Mouse (Mus musculus): ENCODE results near the gene Ccdc77. TPM values are rescaled to one million over a fixed set of nuclear protein-coding genes. Genes with fewer than 3 reads are reported as not detected.

The Ccdc77 gene
- polyA plus RNA-seq, 1 experiment from 2014 or later = 25.7 TPM

DNA sequence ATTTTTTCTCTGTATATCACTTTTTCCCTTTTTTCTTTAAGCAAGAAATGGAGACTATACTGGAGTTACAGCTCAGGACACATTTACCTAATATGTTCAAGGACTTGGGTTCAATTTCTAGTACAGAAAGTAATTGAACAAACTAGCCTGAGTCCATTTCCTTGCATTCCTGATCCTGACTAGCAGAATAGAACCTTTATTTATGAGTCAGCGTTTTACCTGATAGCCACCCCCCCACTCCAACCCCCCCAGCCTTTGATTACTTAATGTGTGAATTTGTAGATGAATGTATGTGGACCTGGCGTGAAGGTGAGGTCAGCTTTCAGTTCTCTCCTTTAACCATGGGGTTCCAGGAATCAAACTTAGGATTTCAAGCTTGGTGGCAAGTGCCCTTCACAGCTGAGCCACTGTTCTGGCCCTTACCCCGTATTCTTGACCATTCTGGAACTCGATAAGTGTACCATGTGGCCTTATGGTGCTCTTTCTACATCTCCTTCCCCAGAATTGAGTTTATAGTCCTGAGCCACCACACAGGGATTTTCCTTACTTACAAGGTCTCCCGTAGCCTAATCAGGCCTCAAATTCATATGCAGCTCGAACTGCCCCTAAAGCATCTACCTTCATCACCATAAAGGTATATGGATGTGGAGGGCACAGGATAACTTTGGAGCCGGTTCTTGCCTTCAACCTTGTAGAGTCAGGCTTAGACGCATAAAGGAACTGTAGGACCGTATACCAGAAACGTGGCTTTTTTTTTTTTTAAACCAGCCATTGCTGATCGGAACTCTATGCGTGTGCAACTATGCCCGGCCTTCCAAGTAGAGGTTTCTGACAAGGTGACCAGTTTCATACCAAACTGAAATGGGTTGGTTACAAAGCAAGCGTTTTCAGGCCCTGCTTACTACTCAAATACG is 1.1 kb downstream of the Ccdc77 start:
- Histone ChIP-seq H3K9ac (ENCODE audit: low read depth, low read length) (peak overlapping the region; percentile 92), H3K9me3 (ENCODE audit: control insufficient read depth, low read length) (no peaks in the 10 kb centered on the region), H3K4me3 (ENCODE audit: low read length) (peak overlapping the region; percentile 99), H3K27me3 (ENCODE audit: control insufficient read depth, insufficient read depth, low read length) (no peaks in the 10 kb centered on the region), H3K27ac (ENCODE audit: low read depth, low read length) (peak overlapping the region; percentile 96), H3K4me1 (ENCODE audit: control insufficient read depth, insufficient read depth, low read length) (peaks cover 9% of the 10 kb centered on the region), H3K4me2 (replicated peaks; ENCODE audit: low read depth, low read length) (peak overlapping the region; percentile 91), H3K36me3 (ENCODE audit: control insufficient read depth, insufficient read depth, low read length) (peaks cover 9% of the 10 kb centered on the region; the same call in 1 of the 2 replicates)
- 0 out of 2 replicates have a peak, but pooled peaks have one; percentile 4 for ATAC-seq (ENCODE audit: low FRiP score, low TSS enrichment)
- WGBS = 24% methylated on average over 15 of the region's 15 CpGs

DNA sequence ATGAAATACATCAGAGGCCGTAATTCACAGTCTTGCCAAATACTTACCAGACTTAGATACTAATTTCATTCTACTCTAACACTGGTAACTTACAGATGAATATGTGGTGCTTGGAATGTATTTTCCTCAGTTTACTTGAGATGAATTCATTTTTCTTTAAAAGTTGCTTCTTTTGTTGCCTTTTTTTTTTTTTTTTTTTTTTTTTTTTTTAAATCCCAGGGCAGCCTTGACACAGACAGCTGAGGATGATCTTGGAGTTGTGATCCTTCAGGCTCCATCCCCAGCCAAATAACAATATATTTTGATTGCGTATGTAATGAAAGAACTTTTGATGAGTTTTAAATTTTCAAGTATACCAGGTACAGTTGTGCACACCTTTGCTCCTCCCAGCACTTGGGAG is 2.0 kb downstream of the Ccdc77 start:
- ATAC-seq (ENCODE audit: low FRiP score, low TSS enrichment) = no peak

DNA sequence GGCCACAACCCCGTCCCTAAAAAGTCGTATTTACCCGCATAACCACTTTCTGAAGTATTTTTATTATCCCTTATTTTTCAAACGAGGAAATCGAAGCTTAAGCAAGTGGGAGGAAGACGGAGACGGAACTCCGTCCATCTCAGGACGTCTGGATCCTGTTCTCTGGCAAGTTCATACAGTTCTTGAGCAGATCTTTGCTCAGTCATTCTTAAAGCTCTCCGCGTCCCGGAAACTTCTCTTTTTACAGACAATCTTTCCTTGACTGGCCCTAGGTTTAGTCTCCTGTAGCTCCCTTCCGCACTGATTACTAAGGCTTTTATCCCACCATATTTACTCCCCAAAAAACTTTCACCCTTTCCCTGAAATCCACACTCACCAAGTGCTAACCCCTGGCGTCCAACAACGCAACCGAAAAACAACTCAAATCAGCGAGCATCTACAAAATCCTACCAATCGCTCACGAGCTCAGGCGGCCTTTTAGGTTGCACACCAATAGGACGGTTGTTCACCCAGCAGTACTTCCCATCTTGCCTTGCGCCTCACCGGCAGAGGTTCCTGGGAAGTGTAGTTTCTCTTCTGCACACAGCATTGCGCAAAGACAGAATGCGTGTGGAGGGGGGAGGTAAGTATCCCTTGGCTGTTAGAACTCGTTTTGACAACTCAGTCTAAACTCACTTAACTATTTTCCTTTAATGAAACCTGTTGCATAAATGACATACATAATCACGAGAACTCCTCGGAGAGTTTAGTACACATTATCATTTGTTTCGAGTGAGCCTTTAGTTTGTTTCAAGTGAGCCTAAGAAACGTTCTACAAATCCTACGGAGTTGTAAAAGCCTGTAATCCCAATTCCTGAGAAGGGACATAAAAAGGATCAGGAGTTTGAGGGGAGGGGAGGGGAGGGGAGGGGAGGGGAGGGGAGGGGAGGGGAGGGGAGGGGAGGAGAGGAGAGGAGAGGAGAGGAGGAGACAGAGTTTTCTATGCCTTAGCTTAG is 6.9 kb downstream of the Ccdc77 start:
- H3K9me3 ChIP-seq (ENCODE audit: control insufficient read depth, low read length) = no peaks in the 10 kb centered on the region
- H3K27me3 ChIP-seq (ENCODE audit: control insufficient read depth, insufficient read depth, low read length) = no peaks in the 10 kb centered on the region
- peak overlapping the region; percentile 66 for H3K4me3 ChIP-seq (ENCODE audit: low read length)
- WGBS = 1% methylated on average over 31 of the region's 31 CpGs
- peak overlapping the region; percentile 61 for H3K4me2 ChIP-seq (replicated peaks; ENCODE audit: low read depth, low read length)
- peaks cover 7% of the 10 kb centered on the region; the same call in 1 of the 2 replicates for H3K36me3 ChIP-seq (ENCODE audit: control insufficient read depth, insufficient read depth, low read length)
- peak overlapping the region; percentile 72 for H3K9ac ChIP-seq (ENCODE audit: low read depth, low read length)
- peak; percentile 96 for ATAC-seq (ENCODE audit: low FRiP score, low TSS enrichment)
- peaks cover 7% of the 10 kb centered on the region; the same call in 1 of the 2 replicates for H3K4me1 ChIP-seq (ENCODE audit: control insufficient read depth, insufficient read depth, low read length)
- peak overlapping the region; percentile 88 for H3K27ac ChIP-seq (ENCODE audit: low read depth, low read length)

More for the DNA sequence above, 2.0 kb downstream of the Ccdc77 start:
- Histone ChIP-seq H3K36me3 (ENCODE audit: control insufficient read depth, insufficient read depth, low read length) (0 out of 2 replicates have a peak, but pooled peaks cover 2% of the 10 kb centered on the region), H3K9me3 (ENCODE audit: control insufficient read depth, low read length) (no peaks in the 10 kb centered on the region), H3K27ac (ENCODE audit: low read depth, low read length) (no peak overlapping the region), H3K9ac (ENCODE audit: low read depth, low read length) (no peak overlapping the region), H3K4me2 (replicated peaks; ENCODE audit: low read depth, low read length) (no peak overlapping the region), H3K27me3 (ENCODE audit: control insufficient read depth, insufficient read depth, low read length) (no peaks in the 10 kb centered on the region), H3K4me1 (ENCODE audit: control insufficient read depth, insufficient read depth, low read length) (peaks cover 9% of the 10 kb centered on the region), H3K4me3 (ENCODE audit: low read length) (no peak overlapping the region)
- 99% methylated on average over 2 of the region's 2 CpGs for WGBS

DNA sequence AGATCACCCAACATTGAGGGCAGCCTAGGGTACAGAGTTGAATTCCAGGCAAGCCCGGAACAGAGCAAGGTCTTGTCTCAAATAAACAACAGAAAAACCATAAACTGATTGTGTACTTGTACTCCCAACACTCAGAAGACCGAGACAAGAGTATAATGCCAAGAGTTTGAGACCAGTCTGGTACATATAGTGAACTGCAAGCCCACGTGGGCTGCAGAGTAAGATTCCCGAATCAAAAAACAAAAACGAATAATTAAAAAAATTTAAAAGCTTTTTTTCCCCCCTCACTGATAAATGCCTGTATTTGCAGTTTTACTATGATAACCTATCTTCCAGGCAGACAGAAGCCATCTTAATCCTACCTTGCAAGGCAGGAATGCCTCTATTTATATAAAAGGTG is 7.7 kb downstream of the Ccdc77 start:
- ATAC-seq (ENCODE audit: low FRiP score, low TSS enrichment) = no peak
- H3K9me3 ChIP-seq (ENCODE audit: control insufficient read depth, low read length) = no peaks in the 10 kb centered on the region
- 32% methylated on average over 5 of the region's 5 CpGs for WGBS
- peak overlapping the region; percentile 88 for H3K27ac ChIP-seq (ENCODE audit: low read depth, low read length)
- H3K9ac ChIP-seq (ENCODE audit: low read depth, low read length) = peak overlapping the region; percentile 72
- H3K4me1 ChIP-seq (ENCODE audit: control insufficient read depth, insufficient read depth, low read length) = peaks cover 7% of the 10 kb centered on the region; the same call in 1 of the 2 replicates
- H3K36me3 ChIP-seq (ENCODE audit: control insufficient read depth, insufficient read depth, low read length) = peaks cover 7% of the 10 kb centered on the region; the same call in 1 of the 2 replicates
- peak overlapping the region; percentile 61 for H3K4me2 ChIP-seq (replicated peaks; ENCODE audit: low read depth, low read length)
- H3K27me3 ChIP-seq (ENCODE audit: control insufficient read depth, insufficient read depth, low read length) = no peaks in the 10 kb centered on the region
- peak overlapping the region; percentile 66 for H3K4me3 ChIP-seq (ENCODE audit: low read length)

DNA sequence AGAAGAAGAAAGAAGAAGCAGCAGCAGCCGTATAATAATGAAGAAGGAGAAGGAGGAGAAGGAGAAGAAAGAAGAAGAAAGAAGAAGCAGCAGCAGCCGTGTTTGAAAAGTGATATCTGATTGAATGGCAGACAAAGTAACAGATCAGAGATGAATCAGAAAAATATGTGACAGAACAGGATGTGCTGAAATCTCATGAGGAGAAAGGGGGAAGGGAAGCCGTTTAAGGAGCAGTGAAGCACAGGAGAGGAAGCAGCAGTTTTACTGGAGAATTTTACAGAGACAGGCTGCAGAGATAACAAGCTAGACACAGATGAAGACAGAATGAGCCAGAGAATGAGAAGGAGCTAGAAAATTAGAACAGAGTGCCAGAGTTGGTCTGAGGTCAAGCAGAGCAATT is 15.2 kb downstream of the Ccdc77 start:
- Histone ChIP-seq H3K9me3 (ENCODE audit: control insufficient read depth, low read length) (no peaks in the 10 kb centered on the region), H3K4me3 (ENCODE audit: low read length) (no peak overlapping the region), H3K4me2 (replicated peaks; ENCODE audit: low read depth, low read length) (no peak overlapping the region), H3K36me3 (ENCODE audit: control insufficient read depth, insufficient read depth, low read length) (peaks cover 56% of the 10 kb centered on the region), H3K27ac (ENCODE audit: low read depth, low read length) (no peak overlapping the region), H3K9ac (ENCODE audit: low read depth, low read length) (no peak overlapping the region), H3K27me3 (ENCODE audit: control insufficient read depth, insufficient read depth, low read length) (no peaks in the 10 kb centered on the region), H3K4me1 (ENCODE audit: control insufficient read depth, insufficient read depth, low read length) (no peaks in the 10 kb centered on the region)
- 91% methylated on average over 3 of the region's 3 CpGs for WGBS
- no peak for ATAC-seq (ENCODE audit: low FRiP score, low TSS enrichment)

DNA sequence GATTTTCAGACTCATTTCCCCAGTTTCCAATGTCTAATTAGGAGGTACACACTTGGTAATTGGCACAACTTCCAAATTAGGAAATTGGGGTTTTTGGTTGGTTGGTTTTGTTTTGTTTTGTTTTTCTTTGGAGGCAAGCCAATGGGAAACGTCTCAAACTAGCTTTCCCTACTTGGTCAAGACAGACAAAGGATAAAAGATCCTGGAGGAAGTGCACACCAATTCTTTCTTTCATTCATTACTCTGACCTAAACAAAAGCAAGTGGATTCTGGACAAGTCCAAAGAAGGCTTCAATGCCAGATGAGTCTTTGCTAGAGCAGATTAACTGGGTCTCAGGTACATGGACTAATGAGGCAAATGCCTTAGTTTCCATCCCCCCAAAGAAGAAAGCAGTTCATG is 20.2 kb downstream of the Ccdc77 start:
- WGBS = 52% methylated on average over 1 of the region's 1 CpGs
- no peak overlapping the region for H3K27ac ChIP-seq (ENCODE audit: low read depth, low read length)
- H3K36me3 ChIP-seq (ENCODE audit: control insufficient read depth, insufficient read depth, low read length) = peaks cover 67% of the 10 kb centered on the region
- no peak overlapping the region for H3K9ac ChIP-seq (ENCODE audit: low read depth, low read length)
- no peaks in the 10 kb centered on the region for H3K9me3 ChIP-seq (ENCODE audit: control insufficient read depth, low read length)
- no peak overlapping the region for H3K4me3 ChIP-seq (ENCODE audit: low read length)
- ATAC-seq (ENCODE audit: low FRiP score, low TSS enrichment) = no peak
- no peaks in the 10 kb centered on the region for H3K27me3 ChIP-seq (ENCODE audit: control insufficient read depth, insufficient read depth, low read length)
- H3K4me1 ChIP-seq (ENCODE audit: control insufficient read depth, insufficient read depth, low read length) = no peaks in the 10 kb centered on the region
- no peak overlapping the region for H3K4me2 ChIP-seq (replicated peaks; ENCODE audit: low read depth, low read length)

DNA sequence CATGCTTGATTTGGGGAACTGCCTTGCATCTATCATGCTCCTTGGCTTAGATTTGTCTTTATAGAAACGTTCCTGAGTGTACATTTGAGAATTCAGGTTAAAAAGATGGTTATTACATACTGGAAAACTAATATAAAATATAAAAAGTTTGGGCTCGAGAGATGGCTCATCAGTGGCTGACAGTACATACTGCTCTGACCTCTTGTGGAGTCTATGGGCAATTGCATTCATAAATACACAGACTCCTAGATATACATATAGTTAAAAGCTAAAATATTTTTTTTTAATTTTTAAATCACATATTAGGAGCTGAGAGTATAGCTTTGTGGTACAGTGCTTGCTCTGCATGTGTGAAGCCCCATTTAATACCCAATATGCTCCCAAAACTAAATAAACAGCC is 31.8 kb downstream of the Ccdc77 start:
- 81% methylated on average over 2 of the region's 2 CpGs for WGBS
- Histone ChIP-seq H3K9me3 (ENCODE audit: control insufficient read depth, low read length) (no peaks in the 10 kb centered on the region), H3K27ac (ENCODE audit: low read depth, low read length) (no peak overlapping the region), H3K9ac (ENCODE audit: low read depth, low read length) (no peak overlapping the region), H3K4me3 (ENCODE audit: low read length) (no peak overlapping the region), H3K36me3 (ENCODE audit: control insufficient read depth, insufficient read depth, low read length) (peaks cover 76% of the 10 kb centered on the region), H3K4me2 (replicated peaks; ENCODE audit: low read depth, low read length) (no peak overlapping the region), H3K27me3 (ENCODE audit: control insufficient read depth, insufficient read depth, low read length) (no peaks in the 10 kb centered on the region), H3K4me1 (ENCODE audit: control insufficient read depth, insufficient read depth, low read length) (no peaks in the 10 kb centered on the region)
- ATAC-seq (ENCODE audit: low FRiP score, low TSS enrichment) = no peak

DNA sequence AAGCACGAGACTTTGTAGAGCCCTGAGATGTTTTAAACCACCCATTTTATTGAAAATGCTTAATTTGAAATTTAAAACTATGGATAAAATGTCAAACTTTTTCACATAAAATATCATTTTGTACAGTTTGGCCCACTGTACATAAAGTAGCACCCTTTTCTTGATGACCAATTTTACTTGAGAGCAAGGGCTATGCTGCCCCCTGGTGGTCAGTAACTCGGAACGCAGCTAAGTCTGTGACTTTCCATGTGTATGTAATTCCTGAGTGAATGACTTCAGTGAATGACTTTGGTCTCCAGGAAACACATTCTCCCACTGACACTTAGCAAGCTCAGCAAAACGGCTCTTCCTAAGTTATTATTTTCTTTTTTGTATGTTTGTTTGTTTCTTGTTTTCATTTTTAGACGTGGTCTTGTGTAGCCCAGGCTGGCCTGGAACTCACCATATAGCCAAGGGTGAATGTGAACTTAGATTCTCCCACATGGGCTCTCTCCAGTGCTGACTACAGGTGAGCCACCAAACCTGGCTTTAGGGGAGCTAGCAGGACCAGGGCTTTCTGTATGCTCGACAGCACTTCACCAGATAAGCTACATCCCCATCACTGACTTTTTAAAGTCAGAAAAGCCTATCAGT is 39.8 kb downstream of the Ccdc77 start:
- H3K4me3 ChIP-seq (ENCODE audit: low read length) = no peak overlapping the region
- H3K36me3 ChIP-seq (ENCODE audit: control insufficient read depth, insufficient read depth, low read length) = peaks cover 21% of the 10 kb centered on the region; the same call in 1 of the 2 replicates
- no peak overlapping the region for H3K27ac ChIP-seq (ENCODE audit: low read depth, low read length)
- H3K27me3 ChIP-seq (ENCODE audit: control insufficient read depth, insufficient read depth, low read length) = no peaks in the 10 kb centered on the region
- H3K4me1 ChIP-seq (ENCODE audit: control insufficient read depth, insufficient read depth, low read length) = no peaks in the 10 kb centered on the region
- H3K4me2 ChIP-seq (replicated peaks; ENCODE audit: low read depth, low read length) = no peak overlapping the region
- no peaks in the 10 kb centered on the region for H3K9me3 ChIP-seq (ENCODE audit: control insufficient read depth, low read length)
- WGBS = 34% methylated on average over 6 of the region's 6 CpGs
- no peak for ATAC-seq (ENCODE audit: low FRiP score, low TSS enrichment)
- H3K9ac ChIP-seq (ENCODE audit: low read depth, low read length) = no peak overlapping the region
